In the genomic region with DNA sequence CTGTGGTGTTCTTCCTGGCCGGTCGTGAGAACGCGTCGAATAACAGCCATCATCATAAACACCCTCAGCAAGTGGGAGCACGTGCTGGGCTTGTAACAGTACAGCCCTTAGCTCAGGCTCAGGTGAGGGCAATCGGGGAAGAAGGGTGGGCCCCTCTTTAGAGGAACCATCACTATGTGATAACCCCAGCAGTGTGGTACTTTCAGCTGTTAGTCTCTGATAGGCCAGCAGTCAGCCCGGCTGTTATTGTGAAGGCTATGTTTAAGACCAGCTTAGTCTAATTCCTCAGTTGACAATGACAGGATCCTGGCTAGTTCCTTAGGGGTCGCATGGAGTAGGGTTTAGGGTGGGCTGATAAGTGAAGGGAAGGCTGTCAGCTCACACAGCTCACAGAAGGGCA, we compare ENCODE assay signal across 26 mouse cellular contexts.
DNase-seq lines count a peak whose midpoint lies in the region; ATAC-seq and TF ChIP-seq lines count a peak whose summit lies in the region.
"Had no signal": no experiment of that assay in that cellular context is flagged by ENCODE, and none has a peak within 500 bp of the region (broad histone marks: within the 10 kb centered on the region; RNA-seq: fewer than 3 reads in every experiment).

No protein-coding gene starts in this region.

- H3K4me3 ChIP-seq in heart, postnatal 0 days (ENCODE audit: low read depth, low read length) = no peak overlapping the region
- no peak overlapping the region for H3K4me3 ChIP-seq in heart, embryonic 11.5 days (ENCODE audit: low read depth, low read length)
- H3K4me3 ChIP-seq: forebrain, embryonic 12.5 days; heart, embryonic 10.5 days; hindbrain, embryonic 13.5 days; liver, embryonic 12.5 days; midbrain, embryonic 12.5 days; myocyte; neural tube, embryonic 13.5 days had no signal

- 81% methylated on average over 9 of the region's 9 CpGs for whole genome bisulfite sequencing in heart, postnatal 0 days
- WGBS in heart, embryonic 11.5 days (ENCODE audit: insufficient replicate concordance) = 85% methylated on average over 9 of the region's 9 CpGs

- H3K36me3 ChIP-seq in heart, postnatal 0 days (replicated peaks; ENCODE audit: control insufficient read depth, insufficient read depth, low read length) = no peaks in the 10 kb centered on the region
- H3K36me3 ChIP-seq in heart, embryonic 11.5 days (ENCODE audit: control insufficient read depth, insufficient read depth, low read length) = no peaks in the 10 kb centered on the region
- H3K36me3 ChIP-seq: forebrain, embryonic 12.5 days; G1E; heart, embryonic 10.5 days; hindbrain, embryonic 13.5 days; liver, embryonic 12.5 days; midbrain, embryonic 12.5 days; neural tube, embryonic 13.5 days had no signal

- peak; percentile 1 for DNase-seq in heart, postnatal 0 days (ENCODE audit: low spot score)
- DNase-seq in urinary bladder, postnatal 36 days (ENCODE audit: low spot score in 2 of 2) = no peak
- DNase-seq in left cerebral cortex, adult 9 months (ENCODE audit: low spot score in 2 of 2) = no peak
- no peak for DNase-seq in heart, postnatal 14 days
- no peak for DNase-seq in heart, postnatal 10 days
- DNase-seq: adrenal gland, postnatal 25 days; cerebellum, adult 11-12 months; cerebellum, adult 9-11 months; forebrain, postnatal 0 days; kidney, postnatal 14 days; layer of hippocampus, adult 9-11 months; left cerebral cortex, postnatal 4 days; liver, postnatal 0 days had no signal

- H3K4me2 ChIP-seq in heart, postnatal 0 days (ENCODE audit: low read depth, low read length) = no peak overlapping the region
- H3K4me2 ChIP-seq in heart, embryonic 11.5 days = no peak overlapping the region
- H3K4me2 ChIP-seq: forebrain, embryonic 12.5 days; hindbrain, embryonic 13.5 days; liver, embryonic 12.5 days; midbrain, embryonic 12.5 days; neural tube, embryonic 13.5 days had no signal

- intact Hi-C loops in heart, postnatal 14 days (cut with DNase I) = no loop called here
- intact Hi-C loops in heart, postnatal 10 days (cut with DNase I) = no loop called here

- peaks cover 6% of the 10 kb centered on the region for H3K4me1 ChIP-seq in heart, postnatal 0 days (ENCODE audit: control insufficient read depth, insufficient read depth)
- H3K4me1 ChIP-seq in heart, embryonic 11.5 days (ENCODE audit: control insufficient read depth, insufficient read depth, low read length) = no peaks in the 10 kb centered on the region
- H3K4me1 ChIP-seq: forebrain, embryonic 12.5 days; heart, embryonic 10.5 days; hindbrain, embryonic 13.5 days; liver, embryonic 12.5 days; midbrain, embryonic 12.5 days had no signal

- TF ChIP-seq EP300 in heart, postnatal 0 days (IDR thresholded peaks at IDR 0.05; ENCODE audit: low read depth) = no peak

- H3K27me3 ChIP-seq in heart, postnatal 0 days (ENCODE audit: control insufficient read depth, insufficient read depth, low read length) = no peaks in the 10 kb centered on the region
- H3K27me3 ChIP-seq in heart, embryonic 11.5 days (ENCODE audit: control insufficient read depth, insufficient read depth, low read length) = no peaks in the 10 kb centered on the region
- H3K27me3 ChIP-seq: forebrain, embryonic 12.5 days; hindbrain, embryonic 13.5 days; liver, embryonic 12.5 days; midbrain, embryonic 12.5 days; neural tube, embryonic 13.5 days had no signal

- H3K9me3 ChIP-seq in heart, postnatal 0 days (replicated peaks; ENCODE audit: control insufficient read depth, low read length) = no peaks in the 10 kb centered on the region
- no peaks in the 10 kb centered on the region for H3K9me3 ChIP-seq in heart, embryonic 11.5 days (replicated peaks; ENCODE audit: control insufficient read depth, low read length)
- H3K9me3 ChIP-seq: forebrain, embryonic 12.5 days; G1E; heart, embryonic 10.5 days; hindbrain, embryonic 13.5 days; liver, embryonic 12.5 days; midbrain, embryonic 12.5 days; neural tube, embryonic 13.5 days had no signal

- H3K27ac ChIP-seq in heart, postnatal 0 days (ENCODE audit: low read depth) = no peak overlapping the region
- H3K27ac ChIP-seq in heart, embryonic 11.5 days (ENCODE audit: low read depth, low read length) = no peak overlapping the region
- H3K27ac ChIP-seq: forebrain, embryonic 12.5 days; heart, embryonic 10.5 days; hindbrain, embryonic 13.5 days; liver, embryonic 12.5 days; midbrain, embryonic 12.5 days; neural tube, embryonic 13.5 days had no signal

- no peak overlapping the region for H3K9ac ChIP-seq in heart, postnatal 0 days (replicated peaks; ENCODE audit: low read depth, low read length)
- H3K9ac ChIP-seq in heart, embryonic 11.5 days (ENCODE audit: low read depth, low read length) = no peak overlapping the region
- H3K9ac ChIP-seq: forebrain, embryonic 12.5 days; forebrain, postnatal 0 days; hindbrain, embryonic 13.5 days; liver, embryonic 12.5 days; liver, postnatal 0 days; midbrain, embryonic 12.5 days; neural tube, embryonic 13.5 days had no signal

- ATAC-seq in heart, postnatal 0 days (ENCODE audit: insufficient read depth, low read depth) = no peak
- no peak for ATAC-seq in heart, embryonic 11.5 days (replicated peaks; ENCODE audit: insufficient number of reproducible peaks, low FRiP score, low TSS enrichment)
- ATAC-seq in common myeloid progenitor, adult 5-6 weeks (replicated peaks; ENCODE audit: low read depth, poor library complexity, severe bottlenecking) = peak; percentile 29; the same call in 1 of the 2 replicates
- peak; percentile 62 for ATAC-seq in megakaryocyte, adult 5-6 weeks (ENCODE audit: poor library complexity, severe bottlenecking)
- ATAC-seq: forebrain, postnatal 0 days; intestine, postnatal 0 days; liver, embryonic 12.5 days; liver, postnatal 0 days; lung, postnatal 0 days had no signal

- no peak for TF ChIP-seq CTCF in heart, postnatal 0 days (IDR thresholded peaks at IDR 0.05; ENCODE audit: low read depth)

Comparison
In these comparisons a context has a peak if more than half of its experiments do, and no peak if none do; other contexts are left out.
1. ATAC-seq: peak in common myeloid progenitor, adult 5-6 weeks (single experiment) and megakaryocyte, adult 5-6 weeks (single experiment); none in heart, postnatal 0 days (single experiment) and heart, embryonic 11.5 days (single experiment).